Mouse (Mus musculus) CH12.LX (cell line): ENCODE results near the gene Dqx1.

Source experiments
- CTCF ChIP-seq, 2 experiments: IDR thresholded peaks in 1 of 2; conservative IDR thresholded peaks in 1 of 2; 2 replicates each; pipeline ENCODE4 v1.5.1; 2011 to 2012; ENCODE audit warnings: low read depth in 2 of 2, low read length in 2 of 2, improper control_type of control experiment in 1 of 2, inconsistent platforms in 1 of 2, mild to moderate bottlenecking in 1 of 2, moderate library complexity in 1 of 2
- ETS1 ChIP-seq: conservative IDR thresholded peaks from 2 replicates; pipeline ENCODE4 v1.6.1; 2012; ENCODE audit warnings: low read depth, mild to moderate bottlenecking, inconsistent platforms, low read length, improper control_type of control experiment, moderate library complexity
- MYC ChIP-seq: IDR thresholded peaks from 2 replicates; pipeline ENCODE4 v1.6.1; 2011; ENCODE audit warnings: low read depth, mild to moderate bottlenecking, improper control_type of control experiment, low read length
- TBP ChIP-seq: conservative IDR thresholded peaks from 2 replicates; pipeline ENCODE4 v1.6.1; 2011; ENCODE audit warnings: low read depth, low read length, improper control_type of control experiment
- ZNF384 ChIP-seq: IDR thresholded peaks from 2 replicates; pipeline ENCODE4 v1.6.1; 2012; ENCODE audit warnings: low read depth, low read length, improper control_type of control experiment, inconsistent platforms

DNA sequence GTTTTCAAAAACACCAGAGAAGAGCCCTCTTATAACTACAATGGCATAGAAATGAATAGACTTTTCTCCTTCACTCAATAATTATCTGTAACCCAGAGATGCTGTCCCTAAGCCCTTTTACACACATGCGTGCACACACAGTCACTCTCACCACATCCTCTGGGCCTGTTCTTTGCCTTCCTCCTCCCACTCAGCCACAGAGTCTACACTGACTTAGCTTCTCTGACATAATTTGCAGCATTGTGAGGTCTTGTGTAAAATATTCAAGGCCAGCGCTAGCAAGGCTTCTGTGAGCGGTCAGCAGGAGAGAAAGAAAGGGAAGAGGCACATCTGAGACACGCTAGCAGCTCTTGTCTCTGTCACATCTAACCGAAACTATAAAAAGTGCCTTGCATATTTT lies 44.2 kb upstream of the Dqx1 start:
- TF ChIP-seq ETS1: 0 out of 2 replicates have a peak, but pooled peaks have one; percentile 23
- no peak for TF ChIP-seq CTCF (conservative IDR thresholded peaks at IDR 0.05 in 1 of 2, IDR thresholded peaks at IDR 0.05 in 1 of 2; ENCODE audit: low read depth in 2 of 2, low read length in 2 of 2)
- 0 out of 2 replicates have a peak, but pooled peaks have one; percentile 22 for TF ChIP-seq MYC
- no peak for TF ChIP-seq ZNF384
- TF ChIP-seq TBP: no peak
